Mouse (Mus musculus): ENCODE data around the gene Dynlt1b. TPM values are rescaled to one million over a fixed set of nuclear protein-coding genes. Genes with fewer than 3 reads are reported as not detected.
"Not testable (repeated sequence)": the region's sequence is repeated elsewhere in the genome, so short reads cannot be mapped to it uniquely, and the experiment has no call there.

The Dynlt1b gene
- polyA plus RNA-seq, 1 experiment from 2014 or later, result 683 TPM

- H3K9ac ChIP-seq; H3K4me2 ChIP-seq; ATAC-seq (ENCODE audit: low FRiP score); H3K4me1 ChIP-seq; H3K4me3 ChIP-seq (replicated peaks); H3K27me3 ChIP-seq; H3K36me3 ChIP-seq (replicated peaks); H3K27ac ChIP-seq; H3K9me3 ChIP-seq: not testable (repeated sequence)
- 81% methylated on average over 5 of the region's 7 CpGs for WGBS
Observed at GRCm38 (mm10) chr17:6480855-6481589, 51.1 kb downstream of the Dynlt1b start.

- H3K27me3 ChIP-seq; H3K9ac ChIP-seq; H3K9me3 ChIP-seq; H3K4me1 ChIP-seq; H3K27ac ChIP-seq; H3K4me3 ChIP-seq (replicated peaks); H3K4me2 ChIP-seq; H3K36me3 ChIP-seq (replicated peaks); ATAC-seq (ENCODE audit: low FRiP score): not testable (repeated sequence)
- 86% methylated on average over 12 of the region's 12 CpGs for WGBS
Observed at GRCm38 (mm10) chr17:6481590-6481963, 51.7 kb downstream of the Dynlt1b start.

GRCm38 (mm10) chr17:6482248-6482647 lies 52.3 kb downstream of the Dynlt1b start:
- H3K27me3 ChIP-seq; H3K4me1 ChIP-seq; H3K36me3 ChIP-seq (replicated peaks); H3K4me2 ChIP-seq; H3K9me3 ChIP-seq; H3K9ac ChIP-seq; H3K4me3 ChIP-seq (replicated peaks); H3K27ac ChIP-seq; ATAC-seq (ENCODE audit: low FRiP score): not testable (repeated sequence)
- WGBS, result 87% methylated on average over 8 of the region's 8 CpGs

Other genes starting within 250 kb of the Dynlt1b start
- gene Tmem181a, start 173.3 kb upstream of the Dynlt1b start, polyA plus RNA-seq (2016; fragmentation: Nextera tagmentation; extraction: Ambion mirVana), result 28.0 and 28.5 TPM in 2 replicates
- gene Dynlt1a, start 112.6 kb upstream of the Dynlt1b start, polyA plus RNA-seq (2016; fragmentation: Nextera tagmentation; extraction: Ambion mirVana), result 34.4 and 35.5 TPM in 2 replicates
- gene Dynlt1c, start 171.6 kb downstream of the Dynlt1b start, polyA plus RNA-seq (2016; fragmentation: Nextera tagmentation; extraction: Ambion mirVana), result 53.2 and 55.0 TPM in 2 replicates
- 283 and 293 TPM in 2 replicates for gene Dynlt1f, start 225.8 kb downstream of the Dynlt1b start, polyA plus RNA-seq (2016; fragmentation: Nextera tagmentation; extraction: Ambion mirVana)
- 0.17 and 0.51 TPM in 2 replicates for gene Sytl3, start 229.0 kb downstream of the Dynlt1b start, polyA plus RNA-seq (2016; fragmentation: Nextera tagmentation; extraction: Ambion mirVana)

Data from forebrain, embryonic 12.5 days (tissue).